Mouse (Mus musculus) small intestine, adult 2 months (tissue): Measurements from ENCODE around the gene Rab33b. TPM values are rescaled to one million over a fixed set of nuclear protein-coding genes. Genes with fewer than 3 reads are reported as not detected.
A peak's percentile ranks its signal among the peaks of the same experiment; 100 is the strongest.

Experiments used
- H3K27ac ChIP-seq: fragments of 200-500 bp; 2 replicates; pipeline ENCODE4 v1.5.1; 2012; ENCODE audit warnings: low read depth, low read length, control low read depth, inconsistent platforms; ENCODE audit not compliant: insufficient read depth
- H3K27me3 ChIP-seq: fragments of 200-500 bp; 2 replicates; pipeline ENCODE4 v1.6.1; 2012; ENCODE audit warnings: mild to moderate bottlenecking, moderate library complexity, low read length, inconsistent platforms; ENCODE audit not compliant: control insufficient read depth, insufficient read depth
- H3K36me3 ChIP-seq: fragments of 200-500 bp; 2 replicates; pipeline ENCODE4 v1.6.1; 2012; ENCODE audit warnings: mild to moderate bottlenecking, low read length, control low read depth, inconsistent platforms; ENCODE audit not compliant: control insufficient read depth, insufficient read depth
- H3K4me1 ChIP-seq: fragments of 200-500 bp; 2 replicates; pipeline ENCODE4 v1.6.1; 2012; ENCODE audit warnings: low read length, inconsistent platforms, mixed read lengths; ENCODE audit not compliant: control insufficient read depth, insufficient read depth, insufficient read length
- H3K4me3 ChIP-seq: fragments of 200-500 bp; 2 replicates; pipeline ENCODE4 v1.5.1; 2012; ENCODE audit warnings: low read depth, mild to moderate bottlenecking, control low read depth, inconsistent platforms, low read length, moderate library complexity
- CTCF ChIP-seq: fragments of 200-500 bp; IDR thresholded peaks from 2 replicates; pipeline ENCODE4 v1.5.1; 2012; ENCODE audit warnings: low read depth, mild to moderate bottlenecking, control low read depth, inconsistent platforms, low read length, moderate library complexity, mixed read lengths; ENCODE audit not compliant: insufficient replicate concordance, insufficient read length; ENCODE audit errors: extremely low read depth
- POLR2A ChIP-seq: fragments of 200-500 bp; IDR thresholded peaks from 2 replicates; pipeline ENCODE4 v1.6.1; 2012; ENCODE audit warnings: low read depth, mild to moderate bottlenecking, control low read depth, inconsistent platforms, low read length, moderate library complexity
- WGBS: fragments of 180-500 bp; shearing (Covaris S2); methylation state at CpG from one replicate; pipeline ENCODE4 v1.1.7; 2018; 5-methylcytosine and 5-hydroxymethylcytosine counted together
- polyA plus RNA-seq: library from polyadenylated mRNA; depleted of rRNA; stranded (reverse); fragments of >200 nt; gene quantifications from 2 replicates; pipeline ENCODE4 v1.2.3, GENCODE M21; 2012

Rab33b gene
- polyA plus RNA-seq, 1 experiment, result 5.8 TPM

GRCm38 (mm10) chr3:51495646-51496045 is 11.9 kb downstream of the Rab33b start:
- H3K36me3 ChIP-seq, result peaks cover 12% of the 10 kb centered on the region
- 89% methylated on average over 9 of the region's 9 CpGs for WGBS
- no peaks in the 10 kb centered on the region for H3K27me3 ChIP-seq
- H3K27ac ChIP-seq, result no peak overlapping the region
- no peak overlapping the region for H3K4me3 ChIP-seq
- H3K4me1 ChIP-seq, result no peaks in the 10 kb centered on the region
- no peak for TF ChIP-seq CTCF

GRCm38 (mm10) chr3:51497978-51498377 is 14.3 kb downstream of the Rab33b start:
- H3K27me3 ChIP-seq, result no peaks in the 10 kb centered on the region
- 95% methylated on average over 1 of the region's 1 CpGs for WGBS
- TF ChIP-seq CTCF (no peak), POLR2A (no peak)
- no peak overlapping the region for H3K4me3 ChIP-seq
- H3K27ac ChIP-seq, result no peak overlapping the region
- no peaks in the 10 kb centered on the region for H3K4me1 ChIP-seq
- H3K36me3 ChIP-seq, result peaks cover 12% of the 10 kb centered on the region

- no peaks in the 10 kb centered on the region for H3K4me1 ChIP-seq
- H3K27ac ChIP-seq, result no peak overlapping the region
- H3K36me3 ChIP-seq, result peaks cover 7% of the 10 kb centered on the region
- H3K27me3 ChIP-seq, result no peaks in the 10 kb centered on the region
- TF ChIP-seq POLR2A (no peak), CTCF (no peak)
- H3K4me3 ChIP-seq, result no peak overlapping the region
- 55% methylated on average over 5 of the region's 5 CpGs for WGBS
Observed at GRCm38 (mm10) chr3:51498659-51499058, 14.9 kb downstream of the Rab33b start.

- H3K36me3 ChIP-seq, result peaks cover 2% of the 10 kb centered on the region; the same call in 1 of the 2 replicates
- H3K4me3 ChIP-seq, result no peak overlapping the region
- no peak overlapping the region for H3K27ac ChIP-seq
- H3K27me3 ChIP-seq, result no peaks in the 10 kb centered on the region
- H3K4me1 ChIP-seq, result no peaks in the 10 kb centered on the region
- 77% methylated on average over 4 of the region's 4 CpGs for WGBS
- no peak for TF ChIP-seq CTCF
- no peak for TF ChIP-seq POLR2A
Observed at GRCm38 (mm10) chr3:51499876-51500275, 16.2 kb downstream of the Rab33b start.

GRCm38 (mm10) chr3:51504385-51504952 is 20.7 kb downstream of the Rab33b start:
- H3K27me3 ChIP-seq, result no peaks in the 10 kb centered on the region
- TF ChIP-seq CTCF, result no peak
- H3K4me3 ChIP-seq, result no peak overlapping the region
- no peak overlapping the region for H3K27ac ChIP-seq
- WGBS, result 83% methylated on average over 11 of the region's 11 CpGs
- no peaks in the 10 kb centered on the region for H3K4me1 ChIP-seq
- H3K36me3 ChIP-seq, result no peaks in the 10 kb centered on the region

GRCm38 (mm10) chr3:51505465-51505864 is 21.7 kb downstream of the Rab33b start:
- Histone ChIP-seq H3K27ac (no peak overlapping the region), H3K4me3 (no peak overlapping the region), H3K4me1 (no peaks in the 10 kb centered on the region), H3K36me3 (no peaks in the 10 kb centered on the region), H3K27me3 (no peaks in the 10 kb centered on the region)
- TF ChIP-seq POLR2A (no peak), CTCF (no peak)
- 72% methylated on average over 19 of the region's 19 CpGs for WGBS

- no peaks in the 10 kb centered on the region for H3K36me3 ChIP-seq
- no peaks in the 10 kb centered on the region for H3K27me3 ChIP-seq
- 5% methylated on average over 8 of the region's 8 CpGs for WGBS
- peak overlapping the region; percentile 55 for H3K4me3 ChIP-seq
- peaks cover 5% of the 10 kb centered on the region; the same call in 1 of the 2 replicates for H3K4me1 ChIP-seq
- TF ChIP-seq CTCF (peak; percentile 88; the same call in 1 of the 2 replicates), POLR2A (peak; percentile 16; the same call in 1 of the 2 replicates)
- H3K27ac ChIP-seq, result no peak overlapping the region
Observed at GRCm38 (mm10) chr3:51510903-51511302, 27.2 kb downstream of the Rab33b start.

GRCm38 (mm10) chr3:51511983-51512382 is 28.3 kb downstream of the Rab33b start:
- Histone ChIP-seq H3K36me3 (no peaks in the 10 kb centered on the region), H3K4me3 (no peak overlapping the region), H3K4me1 (peaks cover 10% of the 10 kb centered on the region; the same call in 1 of the 2 replicates), H3K27me3 (no peaks in the 10 kb centered on the region), H3K27ac (no peak overlapping the region)
- WGBS, result 83% methylated on average over 5 of the region's 5 CpGs
- no peak for TF ChIP-seq POLR2A
- TF ChIP-seq CTCF, result no peak
